7 mouse cellular contexts compared by ENCODE assay signal in the genomic region with DNA sequence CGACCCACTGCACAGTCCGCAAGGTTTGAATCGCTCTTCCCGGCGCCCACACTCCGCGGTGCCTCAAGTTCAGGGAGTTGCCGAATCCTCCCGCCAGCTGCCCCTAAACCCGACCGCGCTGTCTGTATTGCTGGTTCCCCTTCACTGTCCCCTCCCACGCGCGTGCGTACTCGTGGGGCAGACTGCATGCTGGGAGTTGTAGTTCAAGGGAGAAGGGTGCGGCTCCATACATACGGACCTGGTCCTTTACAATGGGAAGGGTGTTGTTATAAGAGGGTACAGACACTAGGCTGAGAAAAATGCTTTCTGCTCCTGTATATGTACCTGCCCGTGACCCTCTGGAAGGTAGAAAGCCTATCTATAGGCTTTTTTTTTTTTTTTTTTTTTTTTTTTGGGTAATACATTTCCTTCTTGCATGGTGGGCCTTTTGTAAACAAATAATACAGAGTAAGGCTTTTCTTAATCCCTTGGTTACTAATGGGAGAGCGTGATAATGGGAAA. TPM values are rescaled to one million over a fixed set of nuclear protein-coding genes. Genes with fewer than 3 reads are reported as not detected.
DNase-seq lines count a peak whose midpoint lies in the region; ATAC-seq and TF ChIP-seq lines count a peak whose summit lies in the region.

A gene (minus strand): TSS at position 146 of the 501 bp plus-strand sequence.

- TF ChIP-seq POLR2A in small intestine, adult 2 months (IDR thresholded peaks at IDR 0.05; ENCODE audit: low read depth, low read length), result peak; percentile 92

- 2% methylated on average over 21 of the region's 21 CpGs for WGBS in intestine, postnatal 0 days
- 2% methylated on average over 21 of the region's 21 CpGs for WGBS in midbrain, embryonic 12.5 days
- WGBS in small intestine, adult 2 months, result under 1% methylated on average over 21 of the region's 21 CpGs

- H3K4me3 ChIP-seq in intestine, postnatal 0 days (ENCODE audit: low read depth, low read length), result peak within 1 kb of the TSS; percentile 88
- H3K4me3 ChIP-seq in midbrain, embryonic 12.5 days, result peak within 1 kb of the TSS; percentile 80
- H3K4me3 ChIP-seq in small intestine, adult 2 months (ENCODE audit: low read depth, low read length), result peak within 1 kb of the TSS; percentile 97

- no peak for TF ChIP-seq CTCF in intestine, postnatal 0 days (IDR thresholded peaks at IDR 0.05; ENCODE audit: low read depth)
- no peak for TF ChIP-seq CTCF in small intestine, adult 2 months (IDR thresholded peaks at IDR 0.05; ENCODE audit: extremely low read depth, insufficient read length, insufficient replicate concordance, low read depth, low read length)

- peak within 1 kb of the TSS; percentile 83 for H3K9ac ChIP-seq in intestine, postnatal 0 days (ENCODE audit: low read depth, low read length)
- H3K9ac ChIP-seq in midbrain, embryonic 12.5 days (replicated peaks), result peak within 1 kb of the TSS; percentile 81

- intact Hi-C loops in left cerebral cortex, postnatal 4 days (cut with DNase I), result no loop called here

- peak; percentile 94 for DNase-seq in adrenal gland, adult 8-10 months
- peak; percentile 96 for DNase-seq in embryo, embryonic 9.5 days (ENCODE audit: extremely low spot score)
- peak; percentile 86 to 93 for DNase-seq in gastrocnemius, postnatal 4 days (ENCODE audit: low spot score in 2 of 2)
- peak; percentile 96 for DNase-seq in left cerebral cortex, postnatal 4 days

- no peaks in the 10 kb centered on the region for H3K36me3 ChIP-seq in intestine, postnatal 0 days (ENCODE audit: control insufficient read depth, insufficient read depth)
- no peaks in the 10 kb centered on the region for H3K36me3 ChIP-seq in midbrain, embryonic 12.5 days
- H3K36me3 ChIP-seq in small intestine, adult 2 months (ENCODE audit: control insufficient read depth, insufficient read depth, low read length), result no peaks in the 10 kb centered on the region

- H3K9me3 ChIP-seq in intestine, postnatal 0 days (ENCODE audit: control insufficient read depth), result no peaks in the 10 kb centered on the region
- H3K9me3 ChIP-seq in midbrain, embryonic 12.5 days, result no peaks in the 10 kb centered on the region

- peaks cover 3% of the 10 kb centered on the region; the same call in 1 of the 2 replicates for H3K4me1 ChIP-seq in intestine, postnatal 0 days (replicated peaks; ENCODE audit: control insufficient read depth, insufficient read depth, low read length)
- H3K4me1 ChIP-seq in midbrain, embryonic 12.5 days, result peaks cover 6% of the 10 kb centered on the region
- H3K4me1 ChIP-seq in small intestine, adult 2 months (ENCODE audit: control insufficient read depth, insufficient read depth, insufficient read length, low read length), result peaks cover 19% of the 10 kb centered on the region

- peak; percentile 92 for ATAC-seq in intestine, postnatal 0 days
- ATAC-seq in midbrain, embryonic 12.5 days (ENCODE audit: low FRiP score, low read depth), result peak; percentile 99

- peak within 1 kb of the TSS; percentile 94 for H3K27ac ChIP-seq in intestine, postnatal 0 days (ENCODE audit: low read depth, low read length)
- H3K27ac ChIP-seq in midbrain, embryonic 12.5 days (replicated peaks), result peak within 1 kb of the TSS; percentile 69
- peak within 1 kb of the TSS; percentile 96 for H3K27ac ChIP-seq in small intestine, adult 2 months (ENCODE audit: insufficient read depth, low read depth, low read length)

- peaks cover 7% of the 10 kb centered on the region for H3K27me3 ChIP-seq in intestine, postnatal 0 days (replicated peaks; ENCODE audit: control insufficient read depth, insufficient read depth, low read length)
- no peaks in the 10 kb centered on the region for H3K27me3 ChIP-seq in midbrain, embryonic 12.5 days
- H3K27me3 ChIP-seq in small intestine, adult 2 months (ENCODE audit: control insufficient read depth, insufficient read depth, low read length), result no peaks in the 10 kb centered on the region

- peak within 1 kb of the TSS; percentile 83 for H3K4me2 ChIP-seq in intestine, postnatal 0 days (replicated peaks; ENCODE audit: low read depth)
- H3K4me2 ChIP-seq in midbrain, embryonic 12.5 days (replicated peaks), result peak within 1 kb of the TSS; percentile 68

RNA-seq across cellular contexts. Expression of the gene that starts here (rescaled TPM):
- 10 to 100 TPM; 49.5 to 64.9 (median 56.5) TPM for total RNA-seq in adrenal gland, adult 8-10 months (2022)
- total RNA-seq in gastrocnemius, postnatal 4 days (2021), result 10 to 100 TPM; 52.4 to 59.7 TPM
- polyA plus RNA-seq in intestine, postnatal 0 days (2015; fragmentation: Nextera tagmentation; extraction: Ambion mirVana), result 65.5 and 70.2 TPM in 2 replicates
- total RNA-seq in left cerebral cortex, postnatal 4 days (2021), result 10 to 100 TPM; 85.0 to 96.1 TPM
- polyA plus RNA-seq in midbrain, embryonic 12.5 days (2016; fragmentation: Nextera tagmentation; extraction: Ambion mirVana), result 76.4 and 80.8 TPM in 2 replicates
- polyA plus RNA-seq in small intestine, adult 2 months (2012; rRNA removed), result 6.0 and 13.4 TPM in 2 replicates

Comparison
In these comparisons a context has a peak if more than half of its experiments do, and no peak if none do; other contexts are left out.
1. Peak in every context shown above with its lines: DNase-seq, ATAC-seq, H3K4me3 ChIP-seq and H3K27ac ChIP-seq.